Mouse (Mus musculus) heart, embryonic 14.5 days (tissue): ENCODE results near the gene Hjurp. TPM values are rescaled to one million over a fixed set of nuclear protein-coding genes. Genes with fewer than 3 reads are reported as not detected.

Source experiments
- ATAC-seq: fragments of 200-750 bp; cut with Nextera tagmentation; 2 replicates; pipeline ENCODE4 v1.8.0; 2017; ENCODE audit warnings: low read depth, moderate TSS enrichment; ENCODE audit not compliant: insufficient number of reproducible peaks, insufficient read depth, low FRiP score
- H3K27ac ChIP-seq, 2 experiments: fragments of 200-500 bp in 1 of 2; fragments of 300-500 bp in 1 of 2; sonication (generic) in 1 of 2; replicated peaks in 1 of 2; 2 replicates each; pipeline ENCODE4 v1.5.1; 2012 to 2014; ENCODE audit warnings: low read depth in 2 of 2, low read length in 2 of 2, control low read depth in 1 of 2, mild to moderate bottlenecking in 1 of 2, mixed read lengths in 1 of 2; ENCODE audit not compliant: control insufficient read depth in 1 of 2, insufficient read depth in 1 of 2
- H3K27me3 ChIP-seq: fragments of 300-500 bp; sonication (generic); 2 replicates; pipeline ENCODE4 v1.6.1; 2014; ENCODE audit warnings: mild to moderate bottlenecking, low read length, control low read depth; ENCODE audit not compliant: control insufficient read depth, insufficient read depth
- H3K36me3 ChIP-seq: fragments of 300-500 bp; sonication (generic); 2 replicates; pipeline ENCODE4 v1.6.1; 2014; ENCODE audit warnings: mild to moderate bottlenecking, control low read depth, low read length, mixed read lengths; ENCODE audit not compliant: control insufficient read depth, insufficient read depth
- H3K4me1 ChIP-seq, 2 experiments: fragments of 200-500 bp in 1 of 2; fragments of 300-500 bp in 1 of 2; sonication (generic) in 1 of 2; 2 replicates each; pipeline ENCODE4 v1.6.1; 2012 to 2014; ENCODE audit warnings: low read length in 2 of 2, control low read depth in 1 of 2, mixed read lengths in 1 of 2; ENCODE audit not compliant: control insufficient read depth in 2 of 2, insufficient read depth in 2 of 2
- H3K4me2 ChIP-seq: fragments of 300-500 bp; sonication (generic); 2 replicates; pipeline ENCODE4 v1.6.1; 2014; ENCODE audit warnings: mild to moderate bottlenecking, low read length
- H3K4me3 ChIP-seq, 2 experiments: fragments of 200-500 bp in 1 of 2; fragments of 300-500 bp in 1 of 2; sonication (generic) in 1 of 2; 2 replicates each; pipeline ENCODE4 v1.5.1; 2012 to 2014; ENCODE audit warnings: low read length in 2 of 2, mild to moderate bottlenecking in 2 of 2, control low read depth in 1 of 2, low read depth in 1 of 2, moderate library complexity in 1 of 2; ENCODE audit not compliant: control insufficient read depth in 1 of 2, insufficient read depth in 1 of 2
- H3K9ac ChIP-seq: fragments of 300-500 bp; sonication (generic); 2 replicates; pipeline ENCODE4 v1.6.1; 2014; ENCODE audit warnings: mild to moderate bottlenecking, low read length
- H3K9me3 ChIP-seq: fragments of 300-500 bp; sonication (generic); 2 replicates; pipeline ENCODE4 v1.6.1; 2016; ENCODE audit warnings: low read length, control low read depth; ENCODE audit not compliant: control insufficient read depth
- WGBS: fragments of 180-500 bp; shearing (Covaris S2); extraction: QIAGEN DNeasy Blood & Tissue Kit; methylation state at CpG from one replicate; pipeline ENCODE4 v1.1.7; 2014; 5-methylcytosine and 5-hydroxymethylcytosine counted together
- polyA plus RNA-seq: library from polyadenylated mRNA; unstranded; fragments of >200 nt; fragmentation: Nextera tagmentation; extraction: Ambion mirVana; gene quantifications from 2 replicates; pipeline ENCODE4 v1.2.1, GENCODE M21; 2014

Gene Hjurp
- polyA plus RNA-seq, 1 experiment from 2014 or later: 104 TPM

GRCm38 (mm10) chr1:88261706-88262105 is 15.7 kb downstream of the Hjurp start:
- peaks cover 7 to 29% of the 10 kb centered on the region in 2 experiments for H3K4me1 ChIP-seq
- H3K4me2 ChIP-seq: no peak overlapping the region
- no peak for ATAC-seq
- 80% methylated on average over 7 of the region's 7 CpGs for WGBS
- no peak overlapping the region for H3K4me3 ChIP-seq
- peaks cover 67% of the 10 kb centered on the region for H3K36me3 ChIP-seq
- H3K27me3 ChIP-seq: no peaks in the 10 kb centered on the region
- H3K27ac ChIP-seq: no peak overlapping the region
- no peak overlapping the region for H3K9ac ChIP-seq
- H3K9me3 ChIP-seq: peaks cover 8% of the 10 kb centered on the region; the same call in 1 of the 2 replicates

DNA sequence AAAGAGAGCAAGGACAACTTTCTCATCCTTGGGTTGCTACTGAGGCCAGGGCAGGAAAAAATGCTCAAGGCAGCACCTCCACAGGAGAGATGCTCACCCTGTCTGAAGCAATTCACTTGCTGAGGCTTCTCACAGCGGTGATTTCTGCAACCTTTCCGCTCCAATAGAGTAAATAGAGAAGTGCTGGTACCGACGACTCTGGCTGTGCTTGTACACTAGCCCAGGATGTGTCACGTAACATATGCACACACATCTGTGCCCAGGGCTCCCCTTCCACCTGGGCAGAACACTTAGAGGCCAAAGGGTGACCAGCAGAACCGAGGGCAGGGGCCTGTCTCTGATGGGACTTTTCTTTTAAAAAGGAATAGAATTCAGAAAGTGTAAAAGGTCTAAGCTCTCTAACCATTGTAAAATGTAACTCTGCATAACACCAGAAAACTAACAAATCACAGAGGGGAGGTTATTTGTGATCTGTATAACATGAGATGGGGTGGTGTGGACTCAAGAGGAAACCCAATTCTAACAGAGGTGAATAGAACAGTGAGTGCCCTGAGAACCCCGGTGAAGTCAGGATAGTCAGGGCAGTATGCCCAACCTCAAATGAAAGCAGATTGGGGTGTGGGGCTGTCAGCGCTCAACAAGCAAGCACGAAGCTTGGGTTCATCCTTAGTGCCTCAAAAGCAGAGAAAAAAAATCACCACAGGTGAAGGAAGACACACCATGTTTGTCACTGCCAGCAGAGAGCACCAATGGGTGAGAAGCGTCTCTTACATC is 16.6 kb downstream of the Hjurp start:
- no peak overlapping the region for H3K27ac ChIP-seq
- no peak overlapping the region for H3K4me3 ChIP-seq
- peaks cover 58% of the 10 kb centered on the region for H3K36me3 ChIP-seq
- H3K4me1 ChIP-seq: peaks cover 7 to 29% of the 10 kb centered on the region in 2 experiments
- peaks cover 17% of the 10 kb centered on the region for H3K9me3 ChIP-seq
- WGBS: 83% methylated on average over 10 of the region's 10 CpGs
- no peak for ATAC-seq
- no peak overlapping the region for H3K9ac ChIP-seq
- no peaks in the 10 kb centered on the region for H3K27me3 ChIP-seq
- H3K4me2 ChIP-seq: no peak overlapping the region

DNA sequence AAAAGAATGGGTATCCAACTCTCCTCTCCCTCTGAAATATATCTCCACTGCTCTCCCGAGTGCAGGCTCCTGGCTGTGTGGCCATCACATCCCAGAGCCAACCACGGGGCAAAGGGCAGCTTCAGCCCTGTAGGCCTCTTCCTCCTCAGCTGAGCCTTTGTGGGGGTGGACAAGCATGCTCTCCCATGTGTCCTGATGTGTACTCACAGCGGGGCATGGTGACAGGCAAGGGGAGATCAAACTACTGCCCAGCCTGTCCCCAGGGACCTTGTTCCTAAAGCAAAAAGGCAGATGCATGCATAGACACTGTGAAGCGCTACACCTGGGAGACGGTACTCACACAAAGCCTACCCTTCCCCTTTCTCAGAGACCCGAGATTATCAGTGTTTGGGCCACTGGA is 17.3 kb downstream of the Hjurp start:
- Histone ChIP-seq H3K4me3 (no peak overlapping the region), H3K4me2 (no peak overlapping the region), H3K9me3 (peaks cover 19% of the 10 kb centered on the region), H3K4me1 (peaks cover 7 to 27% of the 10 kb centered on the region in 2 experiments), H3K9ac (no peak overlapping the region), H3K36me3 (peaks cover 51% of the 10 kb centered on the region), H3K27ac (no peak overlapping the region), H3K27me3 (no peaks in the 10 kb centered on the region)
- WGBS: 72% methylated on average over 6 of the region's 6 CpGs
- no peak for ATAC-seq

DNA sequence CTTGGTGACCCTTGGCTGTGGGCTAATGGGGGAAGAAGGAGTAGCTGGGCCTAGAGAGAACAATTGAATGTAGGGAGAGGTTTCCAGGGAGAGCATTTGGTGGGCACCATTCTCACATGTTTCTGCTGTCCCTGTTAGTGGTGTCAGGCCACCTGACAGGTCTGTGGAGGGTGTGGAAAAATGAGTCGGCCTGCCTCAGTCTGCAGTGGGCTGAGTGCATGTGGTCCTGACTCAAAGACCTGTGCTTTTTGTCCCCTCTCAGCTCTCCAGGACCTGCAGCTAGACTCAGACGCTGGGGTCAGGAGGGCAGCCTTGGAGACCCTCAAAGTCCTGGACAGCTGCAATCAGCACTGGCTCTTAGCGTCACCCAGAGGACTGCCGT is 17.8 kb downstream of the Hjurp start:
- Histone ChIP-seq H3K27me3 (no peaks in the 10 kb centered on the region), H3K27ac (no peak overlapping the region), H3K4me3 (no peak overlapping the region), H3K4me2 (no peak overlapping the region), H3K4me1 (peaks cover 7 to 23% of the 10 kb centered on the region in 2 experiments), H3K9me3 (peaks cover 24% of the 10 kb centered on the region), H3K36me3 (peaks cover 46% of the 10 kb centered on the region), H3K9ac (no peak overlapping the region)
- no peak for ATAC-seq
- WGBS: 69% methylated on average over 4 of the region's 4 CpGs

DNA sequence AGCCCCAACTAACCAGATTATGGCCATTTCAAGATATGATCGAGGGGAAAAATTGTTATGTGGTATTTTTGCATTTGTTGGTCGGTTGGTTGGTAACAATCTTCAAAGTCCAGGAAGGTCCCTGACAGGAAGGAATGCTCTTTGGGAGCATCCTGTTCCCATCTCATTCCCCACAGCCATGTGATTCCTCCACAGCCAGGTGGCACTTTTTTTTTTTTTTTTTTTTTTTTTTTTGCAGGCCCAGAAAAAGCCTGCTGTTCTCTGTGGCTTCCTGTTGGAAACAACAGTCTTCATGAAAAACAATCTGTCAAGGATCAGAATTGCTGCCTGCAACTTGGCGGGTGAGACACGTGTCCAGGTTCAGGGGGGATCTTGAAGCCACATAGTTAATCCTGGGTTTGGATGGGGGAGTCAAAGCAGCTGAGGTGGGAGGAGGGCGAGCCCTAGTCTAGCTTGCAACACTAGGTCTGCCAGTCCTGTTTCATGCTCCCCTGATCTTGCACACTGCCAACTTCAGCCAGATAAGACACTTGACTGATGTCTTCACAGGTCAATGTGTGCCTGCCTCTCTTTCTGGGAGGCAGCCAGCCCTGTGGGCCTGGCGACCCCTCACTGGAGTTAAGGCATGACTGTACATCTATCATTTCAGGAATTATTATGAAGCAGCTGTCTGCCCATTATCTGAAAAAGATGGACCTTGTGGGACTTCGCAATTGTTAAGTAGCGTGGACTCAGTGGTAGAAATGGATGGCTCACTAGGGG is 18.4 kb downstream of the Hjurp start:
- Histone ChIP-seq H3K4me1 (peaks cover 7 to 22% of the 10 kb centered on the region in 2 experiments), H3K9me3 (peaks cover 30% of the 10 kb centered on the region), H3K9ac (0 out of 2 replicates have a peak overlapping the region, but pooled peaks have one; percentile 1), H3K4me3 (no peak overlapping the region), H3K4me2 (no peak overlapping the region), H3K27me3 (no peaks in the 10 kb centered on the region), H3K36me3 (peaks cover 41% of the 10 kb centered on the region), H3K27ac (no peak overlapping the region)
- no peak for ATAC-seq
- WGBS: 64% methylated on average over 8 of the region's 8 CpGs

DNA sequence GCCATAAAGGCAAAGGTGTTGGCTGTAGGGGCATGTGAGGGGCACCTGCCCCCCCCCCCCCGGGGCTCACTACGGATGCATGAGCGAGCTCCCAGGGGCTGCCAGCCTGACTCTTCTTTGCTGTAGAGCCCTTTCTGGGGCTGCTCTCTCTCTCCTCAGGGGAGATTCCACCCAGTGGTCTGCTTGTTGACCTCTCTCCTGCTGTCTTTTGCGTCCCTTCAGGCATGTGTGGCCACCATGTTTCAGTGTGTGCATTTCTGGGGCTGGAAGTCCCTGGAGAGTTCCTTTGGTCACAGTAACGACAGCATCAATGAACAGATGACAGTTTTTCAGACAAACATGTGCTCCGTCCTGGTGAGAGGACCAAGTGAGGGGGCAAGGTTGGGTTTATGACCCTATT is 19.1 kb downstream of the Hjurp start:
- Histone ChIP-seq H3K36me3 (peaks cover 34% of the 10 kb centered on the region), H3K4me2 (no peak overlapping the region), H3K9me3 (peaks cover 37% of the 10 kb centered on the region), H3K9ac (no peak overlapping the region), H3K4me1 (peaks cover 7 to 22% of the 10 kb centered on the region in 2 experiments), H3K27me3 (no peaks in the 10 kb centered on the region), H3K27ac (no peak overlapping the region), H3K4me3 (no peak overlapping the region)
- no peak for ATAC-seq
- 68% methylated on average over 6 of the region's 6 CpGs for WGBS

- H3K9ac ChIP-seq: no peak overlapping the region
- H3K27me3 ChIP-seq: no peaks in the 10 kb centered on the region
- no peak overlapping the region for H3K27ac ChIP-seq
- no peak overlapping the region for H3K4me3 ChIP-seq
- H3K36me3 ChIP-seq: peaks cover 27% of the 10 kb centered on the region
- peaks cover 7 to 18% of the 10 kb centered on the region in 2 experiments for H3K4me1 ChIP-seq
- H3K4me2 ChIP-seq: no peak overlapping the region
- 76% methylated on average over 6 of the region's 6 CpGs for WGBS
- H3K9me3 ChIP-seq: peaks cover 44% of the 10 kb centered on the region
- ATAC-seq: no peak
These were observed 19.8 kb downstream of the Hjurp start for GRCm38 (mm10) chr1:88257681-88258080.
